Mouse (Mus musculus) c-Kit-positive CD71-positive TER-119-negative erythroid progenitor cells, embryonic 14.5 days (primary cell): Measurements from ENCODE around the gene Hdac9.
"Not testable (repeated sequence)": the region's sequence is repeated elsewhere in the genome, so short reads cannot be mapped to it uniquely, and the experiment has no call there.

Experiments used
- DNase-seq: peaks from one replicate; pipeline ENCODE4 v3.0.0-alpha.2; 2013; ENCODE audit warnings: low read depth

The Hdac9 gene

DNA sequence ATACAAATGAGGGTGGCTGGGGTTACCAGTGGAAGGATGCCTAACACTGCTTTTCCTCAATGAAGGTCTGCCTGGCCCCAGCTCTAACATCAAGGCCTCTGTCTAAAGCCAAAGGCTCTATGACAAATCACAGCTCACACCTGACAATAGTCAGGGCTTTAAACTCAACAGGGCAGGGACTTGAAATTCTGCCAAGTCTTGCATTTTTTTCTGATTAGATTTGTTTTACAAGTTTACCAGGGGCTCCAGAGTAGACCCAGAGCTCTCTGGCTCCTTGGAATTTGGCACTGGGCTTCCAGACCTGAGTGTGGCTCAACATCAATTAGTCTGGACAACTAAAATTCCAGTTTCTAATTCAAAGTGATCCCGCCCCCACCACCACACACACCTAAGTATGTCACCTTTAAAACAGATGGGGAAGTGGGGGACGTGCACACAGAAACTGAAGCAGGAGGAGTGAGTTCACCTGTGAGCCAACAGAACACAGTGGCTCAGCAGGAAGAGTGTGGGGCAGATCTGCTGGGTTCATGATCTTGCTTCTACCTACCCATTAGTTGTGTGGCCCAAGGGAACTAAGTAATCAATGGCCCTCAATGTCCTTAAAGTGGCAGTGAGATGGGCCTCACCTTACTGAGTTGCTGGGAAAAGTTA is 829.5 kb downstream of the Hdac9 start:
- no peak for DNase-seq

DNA sequence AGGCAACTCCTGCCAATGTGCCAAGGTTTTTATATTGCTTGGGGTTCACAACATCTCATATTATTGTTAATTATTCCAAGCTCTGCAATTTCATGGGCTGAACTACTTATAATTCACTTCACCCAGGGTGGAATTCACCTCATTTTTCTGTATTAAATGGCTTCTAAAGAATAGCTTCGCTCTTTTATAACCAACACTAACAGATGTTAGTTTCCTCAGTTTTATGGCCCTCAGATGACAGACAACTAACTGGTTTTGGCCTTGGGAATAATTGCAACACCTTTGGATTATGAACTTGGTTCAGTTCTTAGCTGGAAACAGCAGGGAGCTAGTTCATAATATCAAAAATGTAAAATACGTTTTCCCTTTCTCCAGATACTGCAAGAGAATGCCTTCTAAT is 839.9 kb downstream of the Hdac9 start:
- no peak for DNase-seq

DNA sequence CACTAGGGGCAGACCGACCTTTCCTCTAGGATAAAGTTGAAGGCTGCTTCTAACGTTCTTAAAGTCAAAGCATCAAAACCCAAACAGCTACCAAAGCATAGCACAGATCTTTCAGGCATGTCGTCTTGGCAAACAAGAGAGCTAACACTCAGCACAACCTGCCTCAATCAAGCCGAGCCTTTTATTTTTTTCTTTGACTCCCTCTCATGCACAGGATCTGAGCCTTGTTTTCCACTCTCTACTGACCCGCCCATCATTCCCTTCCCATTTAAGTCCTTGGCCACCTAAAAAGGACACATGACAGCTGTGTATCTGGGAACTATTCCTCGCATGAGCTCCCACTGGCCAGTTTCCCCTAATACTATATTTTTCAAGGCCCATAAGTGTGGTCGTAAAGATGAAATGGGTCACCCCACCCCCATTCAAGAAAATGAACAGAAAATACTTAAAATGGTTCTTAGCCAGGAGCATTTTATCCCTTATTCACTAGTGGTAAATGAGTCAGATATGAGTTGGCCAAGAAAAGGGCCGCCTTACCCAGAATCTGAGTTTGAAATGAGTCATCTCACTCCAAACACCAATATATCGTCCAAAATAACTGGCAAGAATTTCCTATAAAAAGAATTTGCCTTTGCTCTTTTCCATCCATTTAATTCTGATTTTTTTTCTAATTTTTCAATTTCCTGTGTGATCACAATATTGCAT is 840.9 kb downstream of the Hdac9 start:
- no peak for DNase-seq

DNA sequence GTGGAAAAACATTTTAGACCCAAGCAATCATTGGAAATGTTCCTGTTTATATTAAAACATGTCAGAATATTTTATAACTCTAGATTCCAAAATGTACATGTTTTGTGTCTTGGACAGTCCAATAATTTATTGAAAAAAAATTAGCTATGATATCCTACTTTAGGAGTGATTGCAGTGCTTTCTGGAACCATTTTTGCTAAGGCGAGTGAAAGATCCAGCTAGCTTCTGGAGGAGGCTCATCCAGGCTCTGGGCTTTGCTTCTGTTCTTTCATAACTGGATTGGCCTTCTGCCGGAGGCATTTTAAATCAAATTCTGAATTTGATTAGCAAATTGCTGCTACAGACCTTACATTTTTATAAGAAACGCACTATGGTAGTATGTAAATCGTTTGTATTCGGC is 864.4 kb downstream of the Hdac9 start:
- no peak for DNase-seq

- no peak for DNase-seq
Measured at GRCm38 (mm10) chr12:34052036-34052435, 864.9 kb downstream of the Hdac9 start.

DNA sequence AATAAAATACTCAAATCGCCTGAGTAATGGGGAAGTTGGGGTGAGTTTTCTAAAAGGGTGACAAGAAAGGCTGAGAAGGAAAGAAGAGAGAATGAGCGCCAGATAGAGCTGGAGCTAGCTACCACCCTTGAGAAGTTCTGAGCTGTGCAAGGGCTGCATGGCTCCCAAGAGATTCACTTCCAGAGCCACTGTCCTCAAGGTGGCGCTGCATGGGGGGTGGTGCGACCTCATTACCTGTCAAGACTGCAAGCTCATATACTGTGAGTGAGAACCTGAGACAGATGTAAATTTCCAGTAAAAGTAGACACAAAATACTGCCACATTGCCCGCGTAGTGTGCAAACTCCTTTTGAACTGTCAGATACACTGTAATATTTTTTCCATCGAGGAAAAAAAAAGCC is 865.8 kb downstream of the Hdac9 start:
- DNase-seq: no peak

DNA sequence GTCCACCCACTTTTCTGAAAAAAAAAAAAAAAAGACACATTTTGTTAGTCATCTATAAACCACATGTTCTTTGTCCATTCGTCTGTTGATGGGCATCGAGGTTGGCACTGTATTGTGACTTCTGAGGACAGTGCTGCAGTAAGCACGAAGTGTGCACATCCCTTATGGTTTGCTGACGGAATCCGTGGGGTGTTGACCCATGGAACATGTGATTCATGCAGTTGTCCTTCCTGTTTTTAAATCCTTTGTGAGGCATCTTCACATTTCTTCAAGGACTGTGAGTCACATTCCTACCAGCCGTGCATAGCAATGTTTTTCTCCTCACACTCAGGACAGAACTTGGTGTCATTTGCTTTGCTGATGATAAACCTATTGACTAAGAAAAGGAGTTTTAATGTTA is 875.9 kb downstream of the Hdac9 start:
- no peak for DNase-seq

GRCm38 (mm10) chr12:34040061-34040460 is 876.8 kb downstream of the Hdac9 start:
- DNase-seq: no peak

DNA sequence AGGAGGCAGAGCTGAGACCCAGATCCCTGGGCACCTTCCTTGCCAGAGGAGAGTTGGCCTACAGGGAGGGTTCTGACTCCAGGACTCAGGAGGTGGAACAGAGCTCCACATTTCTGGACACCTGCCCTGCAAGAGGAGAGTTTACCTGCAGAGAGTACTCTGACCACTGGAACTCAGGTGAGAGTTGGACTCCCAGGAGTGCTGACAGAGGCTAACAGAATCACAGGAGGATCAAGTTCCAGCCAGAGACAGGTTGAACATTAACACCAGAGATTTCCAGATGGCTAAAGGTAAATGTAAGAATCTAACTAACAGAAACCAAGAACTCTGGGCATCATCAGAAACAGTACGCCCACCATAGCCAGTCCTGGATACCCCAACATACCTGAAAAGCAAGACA is 907.1 kb downstream of the Hdac9 start:
- DNase-seq: not testable (repeated sequence)
